12 mouse cellular contexts compared by ENCODE assay signal in the genomic region with DNA sequence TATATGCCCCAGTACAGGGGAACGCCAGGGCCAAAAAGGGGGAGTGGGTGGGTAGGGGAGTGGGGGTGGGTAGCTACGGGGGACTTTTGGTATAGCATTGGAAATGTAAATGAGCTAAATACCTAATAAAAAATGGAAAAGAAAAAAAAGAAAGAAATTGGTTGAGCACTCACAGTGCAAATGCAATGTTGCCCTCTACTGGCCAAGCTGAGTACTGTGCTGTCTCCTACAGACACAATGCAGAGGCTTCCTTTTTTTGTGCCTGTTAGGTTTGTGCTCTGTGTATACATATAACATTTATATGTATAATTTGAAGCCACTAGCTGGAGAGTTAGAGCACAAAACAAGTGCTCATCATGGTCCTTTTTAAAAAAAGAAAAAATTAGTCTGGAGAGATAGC. TPM values are rescaled to one million over a fixed set of nuclear protein-coding genes. Genes with fewer than 3 reads are reported as not detected.
DNase-seq lines count a peak whose midpoint lies in the region; ATAC-seq and TF ChIP-seq lines count a peak whose summit lies in the region.
"Not testable (repeated sequence)": the region's sequence is repeated elsewhere in the genome, so short reads cannot be mapped to it uniquely, and the experiment has no call there.
"Had no signal": no experiment of that assay in that cellular context is flagged by ENCODE, and none has a peak within 500 bp of the region (broad histone marks: within the 10 kb centered on the region; RNA-seq: fewer than 3 reads in every experiment).

No protein-coding gene starts in this region.

- H3K27me3 ChIP-seq in CH12.LX (replicated peaks); embryonic facial prominence, embryonic 10.5 days (replicated peaks; ENCODE audit: low read depth, poor library complexity, severe bottlenecking); heart, postnatal 0 days (ENCODE audit: control insufficient read depth, insufficient read depth, low read length); limb, embryonic 10.5 days (ENCODE audit: low read depth, poor library complexity, severe bottlenecking): not testable (repeated sequence)

- in situ Hi-C loops in CH12.LX (cut with MboI; ENCODE audit: low pct_ligation_motif_present, low pct_unique_long_range_greater_than_20kb, low sequenced_read_pairs): not testable (repeated sequence)

- TF ChIP-seq EP300 in CH12.LX (IDR thresholded peaks at IDR 0.05; ENCODE audit: low read length); heart, postnatal 0 days (IDR thresholded peaks at IDR 0.05; ENCODE audit: low read depth): not testable (repeated sequence)

- not testable (repeated sequence) for TF ChIP-seq POLR2A in CH12.LX (IDR thresholded peaks at IDR 0.05; ENCODE audit: low read depth, low read length)

- H3K9ac ChIP-seq in CH12.LX (ENCODE audit: insufficient read depth, low read depth); heart, postnatal 0 days (replicated peaks; ENCODE audit: low read depth, low read length): not testable (repeated sequence)

- H3K4me3 ChIP-seq in CH12.LX (replicated peaks in 1 of 3; ENCODE audit: low read depth in 2 of 3, low read length in 2 of 3, poor library complexity in 1 of 3); embryonic facial prominence, embryonic 10.5 days; heart, postnatal 0 days (ENCODE audit: low read depth, low read length); limb, embryonic 10.5 days: not testable (repeated sequence)

- H3K79me2 ChIP-seq in CH12.LX (replicated peaks; ENCODE audit: control insufficient read depth, extremely low read depth, insufficient read depth, poor library complexity, severe bottlenecking): not testable (repeated sequence)

- not testable (repeated sequence) for H3K9me3 ChIP-seq in CH12.LX (replicated peaks; ENCODE audit: low read length); embryonic facial prominence, embryonic 10.5 days; heart, postnatal 0 days (replicated peaks; ENCODE audit: control insufficient read depth, low read length); limb, embryonic 10.5 days (replicated peaks)

- 83% methylated on average over 2 of the region's 2 CpGs for WGBS in embryonic facial prominence, embryonic 10.5 days
- WGBS in heart, postnatal 0 days: 63% methylated on average over 1 of the region's 2 CpGs
- 76% methylated on average over 2 of the region's 2 CpGs for WGBS in limb, embryonic 10.5 days

- peak; percentile 67 to 72 for TF ChIP-seq CTCF in CH12.LX (conservative IDR thresholded peaks at IDR 0.05 in 1 of 2, IDR thresholded peaks at IDR 0.05 in 1 of 2; ENCODE audit: low read depth in 2 of 2, low read length in 2 of 2)
- TF ChIP-seq CTCF in heart, postnatal 0 days (IDR thresholded peaks at IDR 0.05; ENCODE audit: low read depth): peak; percentile 40

- TF ChIP-seq RAD21 in CH12.LX (IDR thresholded peaks at IDR 0.05; ENCODE audit: low read depth, low read length): peak; percentile 52

- H3K4me1 ChIP-seq in CH12.LX (ENCODE audit: control insufficient read depth in 1 of 2, insufficient read depth in 2 of 2); embryonic facial prominence, embryonic 10.5 days; heart, postnatal 0 days (ENCODE audit: control insufficient read depth, insufficient read depth); limb, embryonic 10.5 days: not testable (repeated sequence)

- not testable (repeated sequence) for H3K4me2 ChIP-seq in CH12.LX (ENCODE audit: insufficient read depth, low read depth, poor library complexity, severe bottlenecking); heart, postnatal 0 days (ENCODE audit: low read depth, low read length)

- DNase-seq in CH12.LX (ENCODE audit: extremely low read depth): peak; percentile 58
- DNase-seq in adrenal gland, postnatal 25 days: peak; percentile 8
- DNase-seq in embryonic facial prominence, embryonic 10.5 days (ENCODE audit: low spot score): peak; percentile 24
- not testable (repeated sequence) for DNase-seq in heart, postnatal 0 days (ENCODE audit: low spot score)
- peak; percentile 52 for DNase-seq in kidney, postnatal 10 days
- peak; percentile 44 for DNase-seq in limb, embryonic 10.5 days (ENCODE audit: low spot score)
- DNase-seq in right cerebral cortex, postnatal 14 days: peak; percentile 50

- dilution Hi-C loops in CH12.LX (cut with MboI; ENCODE audit: extremely low pct_ligation_motif_present, extremely low pct_unique_long_range_greater_than_20kb, low sequenced_read_pairs): not testable (repeated sequence)

- H3K36me3 ChIP-seq in CH12.LX (replicated peaks in 1 of 2; ENCODE audit: control insufficient read depth in 1 of 2, insufficient read depth in 1 of 2, low read length in 1 of 2); embryonic facial prominence, embryonic 10.5 days (replicated peaks); heart, postnatal 0 days (replicated peaks; ENCODE audit: control insufficient read depth, insufficient read depth, low read length); limb, embryonic 10.5 days: not testable (repeated sequence)

- not testable (repeated sequence) for ATAC-seq in heart, postnatal 0 days (ENCODE audit: insufficient read depth, low read depth)
- peak; percentile 58; the same call in 1 of the 2 replicates for ATAC-seq in megakaryocyte progenitor cell, adult 5-6 weeks (replicated peaks; ENCODE audit: poor library complexity)

- H3K27ac ChIP-seq in CH12.LX (ENCODE audit: insufficient read depth, low read depth); embryonic facial prominence, embryonic 10.5 days (replicated peaks); heart, postnatal 0 days (ENCODE audit: low read depth); limb, embryonic 10.5 days: not testable (repeated sequence)

TF ChIP-seq in CH12.LX, 34 proteins besides CTCF, POLR2A, EP300 and RAD21:
- TF ChIP-seq ZNF384 (IDR thresholded peaks at IDR 0.05; ENCODE audit: low read depth, low read length) (peak; percentile 70), SMC3 (IDR thresholded peaks at IDR 0.05; ENCODE audit: low read depth, low read length) (peak; percentile 25; the same call in 1 of the 2 replicates)

RNA-seq across cellular contexts. Expression of a gene that starts 16.2 kb away (rescaled TPM):
- total RNA-seq in CH12.LX (2012; rRNA removed) (not detected in 2 replicates), CH12.LX (2014; rRNA removed) (not detected in 2 replicates)
- not detected in 2 replicates for polyA plus RNA-seq in CH12.LX (2012; ENCODE audit: insufficient read length, low read depth)
- 0.33 and 16.3 TPM in 2 replicates for total RNA-seq in adrenal gland, postnatal 25 days (2021)
- not detected in 2 replicates for polyA plus RNA-seq in embryonic facial prominence, embryonic 10.5 days (2016; fragmentation: Nextera tagmentation; extraction: Ambion mirVana)
- not detected in 2 replicates for total RNA-seq in heart, postnatal 0 days (2014; rRNA removed; ENCODE audit: low replicate concordance)
- polyA plus RNA-seq in heart, postnatal 0 days (2015; fragmentation: Nextera tagmentation; extraction: Ambion mirVana): not detected in 2 replicates
- polyA plus RNA-seq in limb, embryonic 10.5 days (2016; fragmentation: Nextera tagmentation; extraction: Ambion mirVana): not detected in 2 replicates
- total RNA-seq in megakaryocyte progenitor cell, adult 5-6 weeks (2015): not detected in 2 replicates
- total RNA-seq in megakaryocyte progenitor cell, adult 5-6 weeks (2017): not detected in 2 replicates
- polyA plus RNA-seq: hindbrain, embryonic 12.5 days; limb, embryonic 12.5 days; macrophage had no signal

RNA-seq across cellular contexts. Expression of a gene that starts 47.3 kb away (rescaled TPM):
- total RNA-seq in CH12.LX (2012; rRNA removed) (not detected in 2 replicates), CH12.LX (2014; rRNA removed) (not detected in 2 replicates)
- not detected in 2 replicates for polyA plus RNA-seq in CH12.LX (2012; ENCODE audit: insufficient read length, low read depth)
- not detected in 2 replicates for total RNA-seq in adrenal gland, postnatal 25 days (2021)
- polyA plus RNA-seq in embryonic facial prominence, embryonic 10.5 days (2016; fragmentation: Nextera tagmentation; extraction: Ambion mirVana): not detected in 2 replicates
- not detected in 2 replicates for total RNA-seq in heart, postnatal 0 days (2014; rRNA removed; ENCODE audit: low replicate concordance)
- polyA plus RNA-seq in heart, postnatal 0 days (2015; fragmentation: Nextera tagmentation; extraction: Ambion mirVana): not detected in 2 replicates
- polyA plus RNA-seq in limb, embryonic 10.5 days (2016; fragmentation: Nextera tagmentation; extraction: Ambion mirVana): not detected in 2 replicates
- total RNA-seq in megakaryocyte progenitor cell, adult 5-6 weeks (2015): not detected in 2 replicates
- total RNA-seq in megakaryocyte progenitor cell, adult 5-6 weeks (2017): not detected in 2 replicates
- total RNA-seq: adrenal gland, adult 18-20 months had no signal
- polyA plus RNA-seq: hindbrain, embryonic 12.5 days; limb, embryonic 12.5 days; macrophage had no signal

RNA-seq across cellular contexts. Expression of a gene that starts 49.4 kb away (rescaled TPM):
- total RNA-seq in CH12.LX (2012; rRNA removed) (not detected in 2 replicates), CH12.LX (2014; rRNA removed) (not detected in 2 replicates)
- not detected in 2 replicates for polyA plus RNA-seq in CH12.LX (2012; ENCODE audit: insufficient read length, low read depth)
- total RNA-seq in adrenal gland, postnatal 25 days (2021): not detected in 2 replicates
- polyA plus RNA-seq in embryonic facial prominence, embryonic 10.5 days (2016; fragmentation: Nextera tagmentation; extraction: Ambion mirVana): not detected in 2 replicates
- not detected in 2 replicates for total RNA-seq in heart, postnatal 0 days (2014; rRNA removed; ENCODE audit: low replicate concordance)
- polyA plus RNA-seq in heart, postnatal 0 days (2015; fragmentation: Nextera tagmentation; extraction: Ambion mirVana): not detected in 2 replicates
- polyA plus RNA-seq in limb, embryonic 10.5 days (2016; fragmentation: Nextera tagmentation; extraction: Ambion mirVana): not detected in 2 replicates
- total RNA-seq in megakaryocyte progenitor cell, adult 5-6 weeks (2015): not detected in 2 replicates
- not detected in 2 replicates for total RNA-seq in megakaryocyte progenitor cell, adult 5-6 weeks (2017)
- total RNA-seq: adrenal gland, adult 18-20 months had no signal
- polyA plus RNA-seq: hindbrain, embryonic 12.5 days; limb, embryonic 12.5 days; macrophage had no signal
